In genomic region chr13:17581684-17582083, GRCm38 (mm10) we compare ENCODE assay signal across 9 mouse cellular contexts.
A peak's percentile ranks its signal among the peaks of the same experiment; 100 is the strongest.
DNase-seq lines count a peak whose midpoint lies in the region; ATAC-seq and TF ChIP-seq lines count a peak whose summit lies in the region.
"Had no signal": no experiment of that assay in that cellular context is flagged by ENCODE, and none has a peak within 500 bp of the region (broad histone marks: within the 10 kb centered on the region; RNA-seq: fewer than 3 reads in every experiment).

No protein-coding gene starts in this region.

- no peaks in the 10 kb centered on the region for H3K27me3 ChIP-seq in Patski
- H3K27me3 ChIP-seq: lung, embryonic 15.5 days had no signal

- DNase-seq in adrenal gland, postnatal 10 days: peak; percentile 6
- no peak for DNase-seq in adrenal gland, adult 18-20 months (ENCODE audit: low spot score in 2 of 2)
- peak; percentile 4 for DNase-seq in layer of hippocampus, adult 11-12 months (ENCODE audit: low spot score)
- DNase-seq in layer of hippocampus, postnatal 36 days: no peak
- DNase-seq in Patski (ENCODE audit: low read depth, low spot score): no peak
- peak; percentile 26 to 44 for DNase-seq in left cerebral cortex, postnatal 25 days (ENCODE audit: low spot score in 2 of 2)
- DNase-seq in spleen, postnatal 10 days (ENCODE audit: low spot score in 2 of 2): no peak
- DNase-seq in gastrocnemius, postnatal 14 days: no peak

- peak; percentile 51 for ATAC-seq in Patski

- in situ Hi-C loops in Patski (cut with MboI; ENCODE audit: low pct_unique_long_range_greater_than_20kb): loop anchor here (10.0 kb wide), 1 partner anchor 1567 kb away; the partner anchor contains the start of gene Inhba

- POLR2A ChIA-PET in Patski (lab: Charles Lee): no interaction called here

- CTCF ChIA-PET in Patski (lab: Charles Lee): no interaction called here

- TF ChIP-seq CTCF in Patski (IDR thresholded peaks at IDR 0.05): peak; percentile 55

- intact Hi-C loops in left cerebral cortex, postnatal 25 days (cut with DNase I): loop anchor here (5.0 kb wide), 1 partner anchor 1574 kb away; no protein-coding TSS in a partner anchor
- intact Hi-C loops in gastrocnemius, postnatal 14 days (cut with DNase I; ENCODE audit: low total_unique reads): no loop called here

Comparison
In these comparisons a context has a peak if more than half of its experiments do, and no peak if none do; other contexts are left out.
1. DNase-seq: peak in adrenal gland, postnatal 10 days (single experiment), layer of hippocampus, adult 11-12 months (single experiment) and left cerebral cortex, postnatal 25 days (2 of 2); none in adrenal gland, adult 18-20 months (0 of 2), layer of hippocampus, postnatal 36 days (0 of 2), Patski (single experiment), spleen, postnatal 10 days (0 of 2) and gastrocnemius, postnatal 14 days (single experiment).